Mouse (Mus musculus): Measurements from ENCODE around the gene Btd. TPM values are rescaled to one million over a fixed set of nuclear protein-coding genes. Genes with fewer than 3 reads are reported as not detected.

Btd gene
- polyA plus RNA-seq, 1 experiment from 2014 or later = 21.2 TPM

DNA sequence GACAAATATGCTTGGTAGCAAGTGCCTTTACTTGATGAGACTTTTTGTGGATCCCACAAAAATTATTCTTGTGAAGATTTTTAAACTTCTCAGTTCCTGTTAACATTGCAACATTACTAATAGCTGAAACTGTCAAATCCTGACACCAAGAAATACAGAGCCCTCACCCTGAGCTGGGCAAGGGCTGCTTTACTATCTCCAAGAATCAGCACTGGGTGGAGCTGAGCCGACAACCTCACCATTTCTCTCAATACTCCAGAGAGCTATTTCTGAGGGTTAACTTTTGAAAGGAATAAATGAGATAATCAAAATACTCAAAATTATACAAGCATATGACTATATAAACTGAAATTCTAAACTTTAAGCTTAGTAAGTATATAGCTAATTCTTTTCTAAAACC lies 68.5 kb downstream of the Btd start:
- peaks cover 43% of the 10 kb centered on the region for H3K36me3 ChIP-seq
- H3K27me3 ChIP-seq (ENCODE audit: insufficient read depth, poor library complexity, severe bottlenecking) = no peaks in the 10 kb centered on the region
- no peaks in the 10 kb centered on the region for H3K4me1 ChIP-seq
- H3K9me3 ChIP-seq = no peaks in the 10 kb centered on the region
- WGBS = 78% methylated on average over 1 of the region's 1 CpGs
- H3K4me3 ChIP-seq = no peak overlapping the region
- H3K27ac ChIP-seq = no peak overlapping the region
- DNase-seq (ENCODE audit: low spot score) = no peak

DNA sequence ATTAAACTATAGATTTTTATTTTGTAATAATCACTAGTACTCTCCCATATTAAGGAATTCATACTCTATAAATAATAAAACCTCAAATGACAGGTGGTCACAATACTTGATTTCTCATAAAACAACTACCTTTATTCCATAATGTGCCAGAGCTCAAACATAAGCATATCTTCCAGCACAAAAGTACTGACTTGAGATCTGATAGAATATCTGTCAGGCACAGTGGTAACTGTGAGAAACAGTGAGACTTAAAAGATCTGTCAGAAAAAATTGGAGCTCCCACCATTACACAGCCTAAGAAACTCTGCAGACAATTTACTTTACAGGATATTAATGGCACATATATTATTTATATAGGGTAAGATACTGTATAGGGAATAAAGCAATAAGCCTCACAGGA lies 74.8 kb downstream of the Btd start:
- Histone ChIP-seq H3K27ac (no peak overlapping the region), H3K27me3 (ENCODE audit: insufficient read depth, poor library complexity, severe bottlenecking) (no peaks in the 10 kb centered on the region), H3K36me3 (peaks cover 52% of the 10 kb centered on the region), H3K4me1 (no peaks in the 10 kb centered on the region), H3K4me3 (no peak overlapping the region), H3K9me3 (no peaks in the 10 kb centered on the region)
- DNase-seq (ENCODE audit: low spot score) = no peak

DNA sequence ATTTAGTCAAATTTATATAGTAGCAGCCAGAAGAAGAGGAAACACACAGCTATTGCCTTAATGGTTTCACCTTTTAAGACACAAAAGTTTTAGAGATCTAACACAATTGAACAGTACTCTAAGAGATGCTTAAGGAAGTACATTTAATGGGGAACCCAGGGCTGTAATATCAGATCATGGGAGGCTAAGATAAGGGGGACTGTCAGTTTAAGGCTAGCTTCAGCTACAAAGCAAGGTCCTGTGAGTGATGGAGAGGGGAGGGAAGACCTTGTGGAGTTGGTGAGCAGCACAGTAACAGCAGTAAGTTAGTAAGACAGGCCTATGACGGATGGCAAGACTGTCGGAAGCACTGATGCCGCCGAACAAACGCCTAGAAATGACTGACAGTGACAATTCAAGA lies 76.5 kb downstream of the Btd start:
- Histone ChIP-seq H3K4me3 (no peak overlapping the region), H3K4me1 (no peaks in the 10 kb centered on the region), H3K36me3 (peaks cover 54% of the 10 kb centered on the region), H3K27me3 (ENCODE audit: insufficient read depth, poor library complexity, severe bottlenecking) (no peaks in the 10 kb centered on the region), H3K27ac (no peak overlapping the region), H3K9me3 (no peaks in the 10 kb centered on the region)
- DNase-seq (ENCODE audit: low spot score) = no peak
- 93% methylated on average over 5 of the region's 5 CpGs for WGBS

Other genes starting within 250 kb of the Btd start
- gene Sh3bp5, start 204.9 kb upstream of the Btd start, polyA plus RNA-seq (2016; fragmentation: Nextera tagmentation; extraction: Ambion mirVana) = 26.5 and 30.1 TPM in 2 replicates
- gene Eaf1, start 146.6 kb upstream of the Btd start, polyA plus RNA-seq (2016; fragmentation: Nextera tagmentation; extraction: Ambion mirVana) = 22.3 and 25.7 TPM in 2 replicates
- 52.7 and 64.4 TPM in 2 replicates for gene Mettl6, start 146.0 kb upstream of the Btd start, polyA plus RNA-seq (2016; fragmentation: Nextera tagmentation; extraction: Ambion mirVana)
- gene Colq, start 49.7 kb upstream of the Btd start, polyA plus RNA-seq (2016; fragmentation: Nextera tagmentation; extraction: Ambion mirVana) = 3.6 and 6.1 TPM in 2 replicates
- 0.74 and 2.4 TPM in 2 replicates for gene Gm49387, start 150 bp upstream of the Btd start, polyA plus RNA-seq (2016; fragmentation: Nextera tagmentation; extraction: Ambion mirVana)
- gene Hacl1, start 258 bp downstream of the Btd start, polyA plus RNA-seq (2016; fragmentation: Nextera tagmentation; extraction: Ambion mirVana) = 7.8 and 8.8 TPM in 2 replicates
- gene Ankrd28, start 189.6 kb downstream of the Btd start, polyA plus RNA-seq (2016; fragmentation: Nextera tagmentation; extraction: Ambion mirVana) = 7.1 and 7.3 TPM in 2 replicates

Data from heart, embryonic 10.5 days (tissue).